Mouse (Mus musculus) liver, embryonic 13.5 days (tissue): ENCODE results near the gene Lhx4. TPM values are rescaled to one million over a fixed set of nuclear protein-coding genes. Genes with fewer than 3 reads are reported as not detected.

Source experiments
- ATAC-seq: fragments of 200-750 bp; cut with Nextera tagmentation; 2 replicates; pipeline ENCODE4 v1.8.0; 2017; ENCODE audit warnings: low read depth, mild to moderate bottlenecking, moderate number of reproducible peaks, moderate library complexity
- DNase-seq: peaks from one replicate; pipeline ENCODE4 v3.0.0; 2022
- H3K27ac ChIP-seq: fragments of 300-500 bp; sonication (generic); 2 replicates; pipeline ENCODE4 v1.5.1; 2015; ENCODE audit warnings: moderate library complexity, mild to moderate bottlenecking, inconsistent platforms
- H3K27me3 ChIP-seq: fragments of 300-500 bp; sonication (generic); 2 replicates; pipeline ENCODE4 v1.6.1; 2015; ENCODE audit warnings: mild to moderate bottlenecking, inconsistent platforms
- H3K36me3 ChIP-seq: fragments of 300-500 bp; sonication (generic); 2 replicates; pipeline ENCODE4 v1.6.1; 2015; ENCODE audit warnings: mild to moderate bottlenecking, inconsistent platforms
- H3K4me1 ChIP-seq: fragments of 300-500 bp; sonication (generic); replicated peaks from 2 replicates; pipeline ENCODE4 v1.6.1; 2015; ENCODE audit warnings: inconsistent platforms
- H3K4me2 ChIP-seq: fragments of 300-500 bp; sonication (generic); 2 replicates; pipeline ENCODE4 v1.6.1; 2015; ENCODE audit warnings: inconsistent platforms, mild to moderate bottlenecking, moderate library complexity
- H3K4me3 ChIP-seq: fragments of 300-500 bp; sonication (generic); replicated peaks from 2 replicates; pipeline ENCODE4 v1.5.1; 2015; ENCODE audit warnings: mild to moderate bottlenecking, inconsistent platforms
- H3K9ac ChIP-seq: fragments of 300-500 bp; sonication (generic); 2 replicates; pipeline ENCODE4 v1.6.1; 2015; ENCODE audit warnings: mild to moderate bottlenecking, inconsistent platforms
- H3K9me3 ChIP-seq: fragments of 300-500 bp; sonication (generic); replicated peaks from 2 replicates; pipeline ENCODE4 v1.6.1; 2016; ENCODE audit warnings: inconsistent platforms
- WGBS: fragments of 180-500 bp; shearing (Covaris S2); methylation state at CpG from one replicate; pipeline ENCODE4 v1.1.7; 2015; ENCODE audit not compliant: insufficient replicate concordance; 5-methylcytosine and 5-hydroxymethylcytosine counted together
- polyA plus RNA-seq: library from polyadenylated mRNA; unstranded; fragments of >200 nt; fragmentation: Nextera tagmentation; extraction: Ambion mirVana; gene quantifications from 2 replicates; pipeline ENCODE4 v1.2.1, GENCODE M21; 2015

Gene Lhx4
- polyA plus RNA-seq, 1 experiment from 2014 or later = not detected

- Histone ChIP-seq H3K9me3 (no peaks in the 10 kb centered on the region), H3K27ac (no peak overlapping the region), H3K4me1 (no peaks in the 10 kb centered on the region), H3K4me2 (no peak overlapping the region), H3K36me3 (no peaks in the 10 kb centered on the region), H3K27me3 (no peaks in the 10 kb centered on the region), H3K4me3 (no peak overlapping the region), H3K9ac (no peak overlapping the region)
- DNase-seq (no peak), ATAC-seq (no peak)
- 88% methylated on average over 11 of the region's 11 CpGs for WGBS
Measured at GRCm38 (mm10) chr1:155693026-155693425, 58.5 kb downstream of the Lhx4 start.

GRCm38 (mm10) chr1:155692230-155692629 is 59.3 kb downstream of the Lhx4 start:
- 70% methylated on average over 6 of the region's 6 CpGs for WGBS
- H3K4me3 ChIP-seq = no peak overlapping the region
- no peak for ATAC-seq

GRCm38 (mm10) chr1:155689558-155689957 is 61.9 kb downstream of the Lhx4 start:
- WGBS = 80% methylated on average over 5 of the region's 5 CpGs

More at GRCm38 (mm10) chr1:155692230-155692629, 59.3 kb downstream of the Lhx4 start:
- Histone ChIP-seq H3K36me3 (no peaks in the 10 kb centered on the region), H3K4me2 (no peak overlapping the region), H3K9me3 (no peaks in the 10 kb centered on the region), H3K27ac (no peak overlapping the region), H3K9ac (no peak overlapping the region), H3K4me1 (no peaks in the 10 kb centered on the region), H3K27me3 (no peaks in the 10 kb centered on the region)
- DNase-seq = no peak

GRCm38 (mm10) chr1:155689141-155689540 is 62.3 kb downstream of the Lhx4 start:
- H3K27ac ChIP-seq = no peak overlapping the region
- no peak for ATAC-seq

More at GRCm38 (mm10) chr1:155689558-155689957, 61.9 kb downstream of the Lhx4 start:
- DNase-seq = no peak
- Histone ChIP-seq H3K36me3 (no peaks in the 10 kb centered on the region), H3K4me1 (no peaks in the 10 kb centered on the region), H3K4me3 (no peak overlapping the region), H3K27ac (no peak overlapping the region), H3K4me2 (no peak overlapping the region), H3K9me3 (no peaks in the 10 kb centered on the region), H3K27me3 (no peaks in the 10 kb centered on the region), H3K9ac (no peak overlapping the region)
- no peak for ATAC-seq

GRCm38 (mm10) chr1:155686816-155687215 is 64.7 kb downstream of the Lhx4 start:
- Histone ChIP-seq H3K9ac (no peak overlapping the region), H3K27ac (no peak overlapping the region), H3K4me1 (no peaks in the 10 kb centered on the region), H3K4me3 (no peak overlapping the region), H3K4me2 (no peak overlapping the region), H3K36me3 (no peaks in the 10 kb centered on the region), H3K9me3 (no peaks in the 10 kb centered on the region), H3K27me3 (no peaks in the 10 kb centered on the region)
- WGBS = 82% methylated on average over 15 of the region's 15 CpGs
- ATAC-seq (no peak), DNase-seq (no peak)

More at GRCm38 (mm10) chr1:155689141-155689540, 62.3 kb downstream of the Lhx4 start:
- DNase-seq = no peak
- Histone ChIP-seq H3K4me2 (no peak overlapping the region), H3K36me3 (no peaks in the 10 kb centered on the region), H3K9me3 (no peaks in the 10 kb centered on the region), H3K9ac (no peak overlapping the region), H3K27me3 (no peaks in the 10 kb centered on the region), H3K4me1 (no peaks in the 10 kb centered on the region), H3K4me3 (no peak overlapping the region)
- 64% methylated on average over 4 of the region's 4 CpGs for WGBS

- DNase-seq (no peak), ATAC-seq (no peak)
- Histone ChIP-seq H3K9ac (no peak overlapping the region), H3K4me2 (no peak overlapping the region), H3K4me1 (no peaks in the 10 kb centered on the region), H3K27me3 (no peaks in the 10 kb centered on the region), H3K9me3 (no peaks in the 10 kb centered on the region), H3K27ac (no peak overlapping the region), H3K4me3 (no peak overlapping the region), H3K36me3 (no peaks in the 10 kb centered on the region)
- WGBS = 74% methylated on average over 10 of the region's 10 CpGs
Measured at GRCm38 (mm10) chr1:155681116-155681799, 70.2 kb downstream of the Lhx4 start.

- no peak overlapping the region for H3K27ac ChIP-seq
- no peaks in the 10 kb centered on the region for H3K27me3 ChIP-seq
- H3K36me3 ChIP-seq = no peaks in the 10 kb centered on the region
- ATAC-seq = no peak
- no peaks in the 10 kb centered on the region for H3K9me3 ChIP-seq
- no peak overlapping the region for H3K4me3 ChIP-seq
- 83% methylated on average over 6 of the region's 6 CpGs for WGBS
- H3K9ac ChIP-seq = no peak overlapping the region
- DNase-seq = no peak
- no peaks in the 10 kb centered on the region for H3K4me1 ChIP-seq
- no peak overlapping the region for H3K4me2 ChIP-seq
Measured at GRCm38 (mm10) chr1:155675570-155675969, 75.9 kb downstream of the Lhx4 start.

GRCm38 (mm10) chr1:155663994-155664393 is 87.5 kb downstream of the Lhx4 start:
- Histone ChIP-seq H3K27me3 (no peaks in the 10 kb centered on the region), H3K4me2 (no peak overlapping the region), H3K36me3 (no peaks in the 10 kb centered on the region), H3K4me1 (peaks cover 8% of the 10 kb centered on the region), H3K9me3 (no peaks in the 10 kb centered on the region), H3K27ac (no peak overlapping the region), H3K4me3 (no peak overlapping the region), H3K9ac (no peak overlapping the region)
- WGBS = 43% methylated on average over 5 of the region's 5 CpGs
- no peak for ATAC-seq
- DNase-seq = no peak

GRCm38 (mm10) chr1:155656321-155656720 is 95.2 kb downstream of the Lhx4 start:
- H3K27me3 ChIP-seq = no peaks in the 10 kb centered on the region
- no peaks in the 10 kb centered on the region for H3K4me1 ChIP-seq
- DNase-seq = no peak
- H3K27ac ChIP-seq = no peak overlapping the region
- H3K9me3 ChIP-seq = no peaks in the 10 kb centered on the region
- 73% methylated on average over 5 of the region's 5 CpGs for WGBS
- no peak overlapping the region for H3K4me3 ChIP-seq
- no peak overlapping the region for H3K9ac ChIP-seq
- ATAC-seq = no peak
- H3K36me3 ChIP-seq = no peaks in the 10 kb centered on the region
- H3K4me2 ChIP-seq = no peak overlapping the region

- Histone ChIP-seq H3K9ac (no peak overlapping the region), H3K4me1 (no peaks in the 10 kb centered on the region), H3K27ac (no peak overlapping the region), H3K27me3 (no peaks in the 10 kb centered on the region), H3K9me3 (no peaks in the 10 kb centered on the region), H3K4me2 (no peak overlapping the region), H3K4me3 (no peak overlapping the region), H3K36me3 (no peaks in the 10 kb centered on the region)
- WGBS = 73% methylated on average over 3 of the region's 3 CpGs
- ATAC-seq (no peak), DNase-seq (no peak)
Measured at GRCm38 (mm10) chr1:155654961-155655360, 96.5 kb downstream of the Lhx4 start.

- H3K27me3 ChIP-seq = no peaks in the 10 kb centered on the region
- no peak overlapping the region for H3K4me3 ChIP-seq
- WGBS = 77% methylated on average over 9 of the region's 9 CpGs
- DNase-seq = no peak
- H3K4me1 ChIP-seq = no peaks in the 10 kb centered on the region
- no peak overlapping the region for H3K9ac ChIP-seq
- H3K27ac ChIP-seq = no peak overlapping the region
- H3K36me3 ChIP-seq = no peaks in the 10 kb centered on the region
- no peaks in the 10 kb centered on the region for H3K9me3 ChIP-seq
- ATAC-seq = no peak
- H3K4me2 ChIP-seq = no peak overlapping the region
Measured at GRCm38 (mm10) chr1:155650121-155650846, 101.2 kb downstream of the Lhx4 start.
